Mouse (Mus musculus): ENCODE data around the gene Wnt3.

- TF ChIP-seq POLR2A (IDR thresholded peaks at IDR 0.05; ENCODE audit: control insufficient read depth, low read depth, low read length): no peak
- no peak for TF ChIP-seq CTCF (IDR thresholded peaks at IDR 0.05; ENCODE audit: control insufficient read depth, insufficient read depth, insufficient replicate concordance, low read depth, low read length)
These were observed 36.0 kb downstream of the Wnt3 start for GRCm38 (mm10) chr11:103809611-103810598.

Measured in testis, adult 2 months (tissue).